Mouse (Mus musculus): ENCODE measurements at regions not wholly inside any gene's neighbourhood (a gene's known extent, or its start where the extent isn't known, plus 50 kb on each side); places are given as distances from the start of the nearest gene placed in this dataset.
"Not testable (repeated sequence)": the region's sequence is repeated elsewhere in the genome, so short reads cannot be mapped to it uniquely, and the experiment has no call there.

DNA sequence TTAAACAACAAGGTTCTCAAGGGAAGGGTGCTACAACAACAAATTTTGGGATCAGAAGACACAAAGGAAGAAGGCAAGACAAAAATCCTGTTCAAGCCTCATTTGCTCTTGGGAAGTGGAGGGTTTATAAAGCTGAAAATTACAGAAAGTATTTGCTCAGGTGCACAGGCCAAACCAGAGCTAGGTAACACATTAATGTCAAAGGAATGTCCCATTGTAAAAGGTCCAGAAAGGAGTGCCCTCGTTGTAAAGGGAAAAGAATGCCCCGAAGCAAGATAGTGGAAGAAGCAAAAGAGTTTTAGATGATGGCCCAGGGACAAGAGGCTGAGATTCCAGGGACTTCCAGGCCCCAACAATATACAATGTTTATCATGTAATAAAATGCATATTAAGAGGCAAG lies 317.3 kb downstream of the Car8 start:
- no peak for DNase-seq (ENCODE audit: low spot score)

DNA sequence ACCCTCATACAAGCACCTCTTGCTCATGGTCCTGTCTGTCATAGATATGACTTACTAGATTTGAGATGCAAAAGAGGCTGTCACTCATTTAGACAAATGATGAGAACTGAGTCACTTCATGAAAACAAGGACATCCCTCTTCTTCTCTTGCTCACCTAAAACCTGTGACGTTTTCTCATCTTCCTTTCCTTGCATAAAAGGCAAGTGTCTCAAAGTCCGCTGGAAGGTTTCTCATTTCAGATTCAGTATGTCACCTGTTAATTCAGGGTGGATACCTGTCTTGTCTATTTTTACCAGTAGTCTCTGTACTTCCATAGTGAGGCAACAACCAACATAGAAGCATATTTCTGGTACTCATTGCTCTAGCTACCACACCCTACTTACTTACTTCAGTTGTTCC lies 325.6 kb downstream of the Car8 start:
- DNase-seq (ENCODE audit: low spot score): no peak

DNA sequence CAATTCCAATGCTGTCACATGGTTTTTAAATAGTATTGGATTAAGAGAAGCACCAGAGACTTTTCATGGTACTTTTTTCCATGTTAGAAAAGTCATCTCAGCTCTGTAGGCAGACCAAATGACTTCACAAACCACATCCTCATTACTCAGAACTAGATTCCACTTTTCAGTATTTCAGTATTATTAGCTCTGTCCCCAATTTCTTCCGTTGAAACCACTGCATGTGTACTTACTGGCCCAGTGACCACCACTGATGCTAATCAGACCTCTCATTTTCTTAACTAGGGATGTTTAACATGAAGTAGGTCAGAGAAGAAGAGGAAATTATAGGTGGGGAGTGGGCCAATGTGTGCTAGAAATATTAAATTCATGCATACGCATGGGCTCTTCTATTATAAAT lies 326.2 kb downstream of the Car8 start:
- DNase-seq (ENCODE audit: low spot score): no peak

DNA sequence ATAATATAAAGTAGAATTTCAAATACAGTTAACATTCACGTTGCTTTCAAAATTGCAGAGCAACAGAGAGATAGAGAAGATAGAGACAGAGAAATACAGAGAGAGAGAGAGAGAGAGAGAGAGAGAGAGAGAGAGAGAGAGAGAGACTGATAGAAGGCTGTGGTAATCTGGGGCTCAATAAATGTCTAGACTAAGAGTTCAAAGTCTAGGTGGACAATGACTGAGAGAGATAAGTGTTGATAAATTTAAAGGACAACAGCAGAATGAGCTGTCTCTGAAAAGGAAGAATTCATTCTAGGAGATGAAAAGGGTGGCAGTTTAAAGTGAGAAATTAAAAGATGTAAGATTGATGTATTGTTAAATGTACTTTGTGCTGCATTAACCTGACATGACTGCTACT lies 335.7 kb downstream of the Car8 start:
- DNase-seq (ENCODE audit: low spot score): no peak

DNA sequence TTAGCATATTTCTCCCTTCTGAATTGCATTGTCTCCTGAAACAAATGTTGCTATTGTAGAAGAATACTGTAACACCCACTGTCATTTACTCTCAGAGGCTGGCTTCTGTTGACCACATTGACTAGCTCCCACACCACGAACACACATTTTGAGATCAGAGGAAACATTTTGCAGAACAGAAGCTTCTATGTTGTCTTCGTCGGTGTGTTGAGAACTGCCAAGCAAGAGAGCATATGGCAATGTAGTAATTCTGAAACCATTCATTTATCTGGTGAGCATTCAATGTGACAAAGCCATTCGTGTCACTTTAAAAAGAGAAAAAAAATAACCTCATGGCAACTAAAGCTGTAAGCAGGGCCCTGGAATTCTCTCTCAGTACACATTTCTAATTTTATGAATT lies 343.9 kb downstream of the Car8 start:
- DNase-seq (ENCODE audit: low spot score): no peak

DNA sequence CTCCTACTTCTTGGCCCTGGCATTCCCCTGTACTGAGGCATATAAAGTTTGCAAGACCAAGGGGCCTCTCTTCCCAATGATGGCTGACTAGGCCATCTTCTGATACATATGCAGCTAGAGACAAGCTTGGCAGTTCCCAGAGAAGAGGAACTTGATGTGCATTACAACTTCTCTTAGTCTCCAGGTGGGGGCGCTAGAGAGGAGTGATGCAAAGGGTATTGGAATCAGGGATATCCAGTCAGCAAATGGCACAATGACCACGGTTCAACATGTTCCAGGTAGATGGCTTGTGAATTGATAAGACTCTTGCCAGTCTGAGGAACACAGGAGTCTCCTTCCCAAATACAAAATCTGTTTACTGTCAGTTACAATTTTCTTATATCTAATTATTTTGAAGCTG lies 347.7 kb downstream of the Car8 start:
- DNase-seq (ENCODE audit: low spot score): no peak

DNA sequence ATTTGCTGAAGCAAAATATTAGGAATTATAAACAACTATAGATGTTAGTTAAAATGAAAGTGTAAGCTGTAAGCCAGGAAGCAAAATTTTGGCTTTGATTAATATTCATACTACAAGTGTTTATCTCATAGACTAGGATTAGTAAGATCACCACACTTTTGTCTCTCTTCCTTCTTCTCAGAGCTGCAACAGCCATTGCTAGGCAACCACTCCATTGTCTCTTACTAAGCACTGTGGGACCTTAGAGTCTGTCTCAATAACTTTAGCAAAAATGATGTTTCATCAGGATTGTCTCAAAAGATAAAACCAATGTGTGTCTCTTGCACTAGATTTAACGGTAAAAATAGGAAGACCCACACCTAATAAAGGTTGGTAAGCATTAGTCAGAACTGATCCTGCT lies 384.3 kb downstream of the Car8 start:
- no peak for DNase-seq (ENCODE audit: low spot score)

DNA sequence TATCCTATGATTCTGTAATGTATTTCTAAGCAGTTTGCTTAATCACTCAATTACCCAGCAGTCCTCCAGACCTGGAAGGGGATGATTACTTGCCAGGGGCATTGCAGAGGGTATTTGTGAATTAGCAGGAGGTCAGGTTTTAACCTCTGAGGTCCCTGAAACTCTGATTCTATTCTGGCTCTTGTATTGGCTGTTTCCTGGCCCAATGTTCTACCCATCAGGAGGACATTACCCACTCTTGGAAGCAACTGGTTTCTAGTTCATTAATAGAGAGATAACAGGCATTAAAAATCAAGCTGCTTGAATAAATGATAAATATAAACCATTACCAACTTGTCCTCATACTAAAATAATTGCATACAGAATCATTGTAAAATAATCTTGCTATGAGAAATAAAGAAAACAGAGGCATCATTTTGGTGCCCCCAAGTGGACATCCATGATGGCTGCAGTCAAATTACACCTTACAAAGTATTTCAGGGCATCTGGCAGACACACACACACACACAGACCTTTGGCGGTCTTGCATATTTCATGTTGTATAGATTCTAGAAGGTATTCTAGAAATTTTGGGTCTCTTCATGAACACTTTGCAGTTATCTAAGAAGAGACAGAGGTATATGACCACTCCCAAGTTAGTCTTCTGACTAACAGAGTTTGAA lies 385.6 kb downstream of the Car8 start:
- DNase-seq (ENCODE audit: low spot score): no peak

DNA sequence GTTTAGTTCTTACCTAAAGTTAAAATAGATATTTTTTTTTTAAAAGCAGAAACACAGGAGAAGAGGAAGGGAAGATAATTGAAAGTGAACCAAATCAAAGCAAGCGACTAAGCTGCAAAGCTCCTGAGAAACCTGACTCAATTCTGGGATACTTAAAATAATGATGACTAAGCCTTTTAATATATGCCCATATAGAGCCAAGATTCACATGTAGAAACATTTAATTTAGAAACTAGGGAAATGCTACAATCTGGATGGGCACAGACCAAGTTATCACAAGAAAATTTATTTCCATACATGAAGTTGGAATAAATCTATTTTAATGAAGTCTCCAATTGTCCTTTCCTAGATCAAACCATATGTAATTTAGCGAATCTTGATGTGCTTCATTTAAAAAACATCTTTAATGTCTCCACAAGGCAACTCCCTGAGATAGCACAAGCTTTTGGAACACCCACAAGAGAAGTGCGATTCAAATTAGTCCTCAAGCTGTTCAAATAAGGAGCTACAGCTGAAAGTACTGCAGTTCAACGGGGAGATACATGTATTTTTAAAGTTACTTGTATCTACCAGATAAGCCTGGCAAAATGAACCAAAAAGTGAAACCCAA lies 386.7 kb downstream of the Car8 start:
- no peak for DNase-seq (ENCODE audit: low spot score)

DNA sequence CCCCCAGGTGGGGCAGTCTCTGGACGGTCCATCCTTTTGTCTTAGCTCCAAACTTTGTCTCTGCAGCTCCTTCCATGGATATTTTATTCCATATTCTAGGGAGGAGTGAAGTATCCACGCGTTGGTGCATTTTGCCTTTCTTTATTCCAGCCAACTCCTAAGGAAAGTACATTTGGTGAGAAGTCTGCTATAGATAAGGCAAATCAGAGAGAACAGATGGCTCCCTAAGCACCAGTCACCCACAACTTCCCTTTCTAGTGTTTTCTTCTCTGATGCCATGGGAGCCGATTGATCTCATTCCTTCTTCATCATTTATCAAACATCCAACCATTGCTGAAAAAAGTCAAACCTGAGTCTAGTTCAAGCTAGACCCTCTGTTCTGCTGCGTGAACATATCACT lies 391.4 kb downstream of the Car8 start:
- DNase-seq (ENCODE audit: low spot score): no peak

DNA sequence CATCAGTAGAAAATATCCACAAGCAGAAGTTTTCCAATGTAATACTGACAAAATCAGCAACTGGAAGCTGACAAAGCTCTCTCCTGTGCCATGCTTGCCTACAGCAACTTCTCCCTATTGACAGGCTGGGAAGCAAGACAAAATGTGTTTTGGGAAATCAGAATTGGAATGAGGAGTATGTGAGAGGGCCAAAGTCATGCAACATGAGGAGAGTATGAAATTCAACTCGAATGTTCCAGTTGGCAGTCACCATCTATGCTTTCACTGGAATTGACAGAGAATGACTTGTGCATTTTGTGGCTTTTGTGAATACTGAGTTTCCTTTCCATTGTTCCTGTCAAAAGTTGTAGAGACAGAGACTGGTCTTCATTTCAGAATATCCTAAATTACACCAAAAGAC lies 409.7 kb downstream of the Car8 start:
- DNase-seq (ENCODE audit: low spot score): no peak

DNA sequence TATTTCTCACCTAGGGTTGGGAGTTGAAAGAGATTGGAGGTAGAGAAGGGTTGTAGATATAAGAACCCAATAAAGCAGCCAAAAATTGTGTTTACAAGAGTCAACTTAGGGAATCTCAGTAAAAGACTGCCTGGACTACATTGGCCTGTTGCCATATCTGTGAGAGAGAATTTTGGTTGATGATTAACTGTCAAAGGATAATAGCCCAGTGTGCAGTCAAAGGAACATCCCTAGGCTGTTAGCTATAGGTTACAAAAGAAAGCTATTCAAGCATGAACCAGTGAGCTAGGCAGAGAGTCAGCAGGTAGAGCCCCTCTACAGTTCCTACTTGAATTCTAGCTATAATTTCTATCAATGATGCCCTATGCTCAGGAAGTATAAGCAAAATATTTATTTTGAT lies 419.0 kb downstream of the Car8 start:
- DNase-seq (ENCODE audit: low spot score): no peak

DNA sequence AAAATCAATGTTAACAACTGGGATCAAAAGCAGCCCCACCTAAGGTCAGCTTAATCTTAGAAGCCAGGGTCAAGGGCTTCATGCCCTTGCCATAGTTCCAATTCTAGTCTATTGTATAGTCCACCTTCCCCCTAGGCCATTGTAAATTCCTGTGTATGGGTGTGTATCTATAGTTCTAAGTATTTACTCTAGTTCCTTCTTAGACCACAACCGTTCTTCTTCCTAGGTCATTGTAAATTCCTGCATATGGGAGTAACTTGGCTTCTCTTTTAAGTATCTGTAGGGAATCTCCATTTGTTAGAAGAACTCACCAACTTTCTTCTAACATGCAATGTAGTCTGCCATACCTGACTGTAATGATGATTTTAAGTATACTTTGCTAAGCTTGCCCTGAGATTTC lies 461.1 kb downstream of the Car8 start:
- DNase-seq (ENCODE audit: low spot score): not testable (repeated sequence)

DNA sequence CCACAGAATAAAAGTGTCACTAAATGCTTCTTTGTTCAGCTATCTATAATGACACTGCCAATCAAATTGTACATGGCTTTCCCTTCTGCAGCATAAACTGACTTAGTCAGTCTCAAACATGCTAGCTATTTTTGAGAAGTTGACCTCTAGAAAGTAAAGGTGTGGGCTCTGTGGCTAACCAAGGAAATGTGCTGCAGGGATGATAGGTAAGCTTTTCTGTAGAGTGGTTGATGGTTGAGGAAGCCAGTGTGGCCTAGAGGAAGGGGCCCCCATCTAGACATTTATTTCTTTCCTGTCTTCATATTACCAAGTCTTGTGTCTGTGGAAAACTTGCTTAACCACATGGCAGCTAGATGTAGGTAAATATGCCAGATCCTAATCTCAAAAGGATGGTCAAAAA lies 483.4 kb downstream of the Car8 start:
- no peak for DNase-seq (ENCODE audit: low spot score)

DNA sequence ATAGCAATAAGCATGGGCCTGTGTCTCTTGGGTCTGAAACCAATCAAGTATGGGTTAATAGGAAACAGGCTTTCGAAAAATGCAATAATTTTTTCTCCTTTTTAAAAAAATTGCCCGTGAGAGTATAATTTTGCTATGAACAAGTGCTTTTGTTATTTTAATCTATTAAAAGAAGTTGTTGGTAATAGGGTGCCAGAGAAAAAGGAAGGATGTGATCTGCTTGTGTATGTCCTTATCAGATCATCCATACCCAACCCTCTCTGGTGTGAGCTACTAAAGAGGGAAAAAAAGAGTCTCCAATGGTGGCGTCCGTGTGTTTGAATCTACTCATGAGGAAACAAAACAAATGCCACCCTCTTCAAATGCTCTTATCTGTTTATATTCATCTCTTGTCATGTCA lies 484.9 kb downstream of the Car8 start:
- DNase-seq (ENCODE audit: low spot score): no peak

DNA sequence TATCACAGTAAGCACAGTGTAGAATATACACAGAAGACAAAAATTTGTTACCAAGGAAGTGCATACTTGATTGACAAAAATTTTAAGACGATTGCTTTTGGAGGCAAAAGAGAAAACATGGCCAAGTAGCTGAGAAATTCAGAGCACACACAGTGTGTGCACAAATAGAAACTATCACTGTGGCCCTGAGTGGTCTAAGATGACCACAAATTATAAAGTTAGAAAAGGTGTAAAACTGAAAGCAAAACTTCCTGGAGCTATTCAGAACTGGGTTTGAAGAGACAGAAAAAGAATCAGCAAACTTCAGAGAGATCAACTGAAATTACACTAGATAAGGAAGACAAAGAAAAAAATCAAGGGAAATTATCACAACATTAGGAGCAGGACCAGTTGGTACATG lies 487.6 kb downstream of the Car8 start:
- no peak for DNase-seq (ENCODE audit: low spot score)

DNA sequence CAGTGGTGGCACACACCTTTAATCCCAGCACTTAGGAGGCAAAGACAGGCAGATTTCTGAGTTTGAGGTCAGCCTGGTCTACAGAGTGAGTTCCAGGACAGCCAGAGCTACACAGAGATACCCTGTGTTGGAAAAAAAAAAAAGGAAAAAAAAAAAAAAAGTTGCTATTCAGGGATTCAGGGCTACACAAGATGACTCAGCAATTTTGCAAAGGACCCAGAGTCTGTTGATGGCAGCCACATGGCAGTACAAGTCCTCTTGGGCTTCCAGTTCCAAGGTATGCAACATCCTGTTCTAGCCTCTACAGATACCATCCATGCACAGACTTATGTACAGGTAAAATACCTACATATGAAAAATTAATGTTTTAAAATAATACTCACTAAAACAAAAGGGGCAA lies 515.9 kb downstream of the Car8 start:
- no peak for DNase-seq (ENCODE audit: low spot score)

DNA sequence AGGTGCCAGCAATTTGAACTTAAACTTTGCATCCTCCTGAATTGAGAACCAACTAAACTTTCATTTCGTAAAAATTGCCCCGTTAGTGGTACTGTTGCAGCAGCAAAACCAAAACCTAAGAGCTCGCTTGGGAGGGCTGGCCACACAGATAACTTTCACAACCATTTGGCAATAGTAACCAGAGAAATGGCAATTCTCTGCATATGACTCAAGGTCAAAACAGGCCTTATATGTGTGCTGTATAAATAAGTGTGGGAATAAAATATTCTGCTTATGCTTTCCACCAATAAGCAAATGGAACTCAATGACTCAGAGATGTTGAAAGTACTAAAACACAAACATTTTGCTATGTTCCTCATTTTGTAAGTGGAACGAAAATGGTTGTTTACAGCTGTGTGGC lies 550.3 kb downstream of the Car8 start:
- DNase-seq (ENCODE audit: low spot score): no peak

DNA sequence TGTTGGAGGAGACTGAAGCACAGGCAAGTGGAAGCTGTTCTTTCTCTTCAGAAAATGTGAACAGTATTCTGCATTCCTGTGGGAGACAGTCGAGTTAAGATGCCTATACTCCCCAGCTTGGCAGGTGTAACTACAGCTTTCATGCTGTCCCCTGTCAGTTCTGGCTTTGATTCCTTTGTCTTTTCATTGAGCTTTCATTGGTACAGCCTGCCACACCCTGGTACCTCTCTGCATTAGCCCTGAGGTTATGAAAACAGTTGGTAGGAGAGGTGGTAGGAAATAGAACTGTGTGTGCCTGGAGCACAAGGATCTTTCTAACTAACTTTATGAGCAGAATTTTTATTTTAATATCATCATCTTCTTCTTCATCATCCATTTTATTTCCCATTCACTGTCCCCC lies 551.6 kb downstream of the Car8 start:
- no peak for DNase-seq (ENCODE audit: low spot score)

DNA sequence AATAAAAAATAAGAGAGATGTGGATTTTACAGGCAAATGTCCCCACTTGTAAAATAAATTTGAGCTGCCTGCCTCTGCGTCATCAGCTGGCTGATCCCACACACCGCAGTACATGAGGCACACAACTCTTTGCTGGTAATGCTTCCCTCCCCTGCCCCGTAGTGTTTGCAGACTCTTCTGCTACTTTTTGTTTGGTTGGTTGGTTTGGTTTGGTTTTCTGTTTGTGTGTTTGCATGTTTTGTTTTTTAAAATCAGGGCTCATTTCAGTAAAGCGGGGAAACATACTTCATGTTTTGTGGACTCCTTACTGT lies 568.1 kb downstream of the Car8 start:
- DNase-seq (ENCODE audit: low spot score): no peak

DNA sequence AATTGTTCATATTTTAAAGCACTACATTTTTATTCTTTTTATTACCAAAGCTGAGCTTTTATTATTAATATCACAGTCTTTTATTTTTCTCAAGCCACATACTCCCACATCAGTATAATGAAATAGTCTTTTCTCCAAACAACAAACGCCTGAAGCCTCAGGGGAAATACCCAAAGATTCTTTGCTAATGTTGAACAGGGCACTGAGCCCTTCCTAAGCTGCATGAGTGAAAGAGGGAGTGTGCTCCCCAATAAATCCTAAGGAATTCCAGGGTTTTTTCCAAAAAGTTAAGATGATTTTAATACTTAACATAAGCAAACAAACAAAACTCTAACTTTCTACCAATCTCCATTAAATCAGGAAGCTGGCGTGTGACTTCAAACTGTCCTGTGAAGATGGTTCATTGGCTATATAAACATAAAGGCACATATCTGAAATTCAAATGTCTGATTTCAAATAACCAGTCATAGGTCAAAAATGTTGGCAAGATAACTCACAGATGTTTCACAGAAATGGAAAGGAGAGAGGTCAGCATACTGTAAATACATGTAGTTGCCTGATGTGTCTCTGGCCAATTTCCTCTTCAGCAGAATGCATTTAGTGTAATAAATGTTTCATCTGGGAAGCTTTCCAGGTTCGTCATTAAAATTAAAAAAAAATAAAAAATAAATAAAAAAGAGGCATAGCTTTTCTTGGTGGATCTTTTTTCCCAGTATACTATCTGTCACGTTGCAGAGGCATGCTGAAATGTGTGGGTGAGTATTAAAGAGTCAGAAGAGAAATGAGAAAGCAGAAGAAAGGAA lies 568.6 kb downstream of the Car8 start:
- DNase-seq (ENCODE audit: low spot score): no peak

DNA sequence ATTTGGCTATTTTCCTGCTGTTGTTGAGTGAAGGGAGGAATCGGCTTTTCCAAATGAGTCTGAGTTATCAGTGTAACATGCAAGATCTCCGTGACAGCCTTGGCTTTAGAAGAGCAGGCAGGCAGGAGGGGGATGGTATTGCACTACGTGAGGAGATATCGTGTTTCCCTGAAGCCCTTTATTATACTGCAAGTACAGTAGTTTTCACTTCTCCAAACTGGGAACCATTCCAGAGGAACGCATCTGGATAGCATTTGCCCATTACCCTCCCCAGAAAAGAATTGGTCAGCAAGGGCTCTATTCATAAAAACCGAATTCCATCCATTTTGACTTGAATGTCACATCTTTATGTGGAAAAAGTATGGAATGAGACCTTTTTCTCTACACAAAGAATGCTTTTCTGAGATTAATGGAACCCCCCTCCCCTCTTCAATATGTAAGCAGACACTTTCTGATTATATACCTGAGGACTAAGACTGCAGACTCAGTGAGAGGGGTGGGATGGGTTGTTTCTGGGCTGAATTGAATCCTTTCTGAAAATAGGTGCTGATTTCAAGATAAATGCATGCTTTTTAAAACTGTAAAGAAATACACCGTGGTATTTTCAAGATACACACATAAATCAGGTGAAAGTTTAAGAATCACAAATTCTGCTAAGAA lies 571.8 kb downstream of the Car8 start:
- no peak for DNase-seq (ENCODE audit: low spot score)

DNA sequence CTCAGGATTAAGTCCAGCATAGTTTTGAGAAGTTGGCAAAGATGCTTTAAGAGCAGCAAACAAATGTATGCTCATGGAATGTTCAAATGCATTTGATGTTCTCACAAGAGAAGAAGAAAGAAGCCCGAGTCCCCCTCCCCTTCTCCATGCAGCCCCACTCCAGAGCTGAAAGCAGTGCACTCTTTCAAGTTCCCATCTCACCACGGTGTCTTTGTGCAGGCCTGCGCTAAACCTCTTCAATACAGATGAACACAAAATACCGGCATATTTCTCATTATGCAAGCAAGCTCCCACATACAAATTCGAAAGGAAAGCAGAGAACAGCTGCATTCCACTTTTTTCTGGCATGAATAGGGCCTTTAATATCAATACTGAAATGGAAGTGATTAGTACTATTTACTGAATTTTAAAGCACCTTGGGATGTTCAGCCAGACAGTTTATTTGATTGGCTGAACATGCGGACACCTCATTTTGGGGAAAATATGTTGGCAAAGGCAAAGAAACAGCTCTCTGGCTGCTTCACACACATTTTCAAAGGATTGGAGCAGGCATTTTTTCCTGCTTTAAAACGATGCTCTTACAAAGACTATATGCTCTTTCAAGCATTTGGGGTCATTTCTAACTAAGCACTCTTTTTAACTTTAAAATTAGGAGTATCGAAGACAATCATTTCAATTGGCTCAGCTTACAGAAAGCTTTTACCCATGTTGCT lies 595.8 kb downstream of the Car8 start:
- no peak for DNase-seq (ENCODE audit: low spot score)
